Mouse (Mus musculus) cortical plate, adult 2 months (tissue): ENCODE measurements around the gene Hk1.

Experiments used
- CTCF ChIP-seq: fragments of 200-500 bp; IDR thresholded peaks from 2 replicates; pipeline ENCODE4 v1.5.1; 2011; ENCODE audit warnings: mild to moderate bottlenecking, control low read depth, low read length; ENCODE audit not compliant: insufficient read depth; ENCODE audit errors: extremely low read depth
- POLR2A ChIP-seq: fragments of 200-500 bp; IDR thresholded peaks from 2 replicates; pipeline ENCODE4 v1.6.1; 2011; ENCODE audit warnings: mild to moderate bottlenecking, low read length, control low read depth; ENCODE audit not compliant: insufficient read depth; ENCODE audit errors: extremely low read depth

GRCm38 (mm10) chr10:62311464-62311863 is 68.2 kb downstream of the Hk1 start:
- TF ChIP-seq CTCF (no peak), POLR2A (no peak)
